Mouse (Mus musculus) ES-Bruce4 (cell line): ENCODE measurements at regions not wholly inside any gene's neighbourhood (a gene's known extent, or its start where the extent isn't known, plus 50 kb on each side); places are given as distances from the start of the nearest gene placed in this dataset.

Experiments used
- CTCF ChIP-seq: IDR thresholded peaks from one replicate; pipeline ENCODE4 v1.8.1; 2011; ENCODE audit warnings: low read depth, low read length
- POLR2A ChIP-seq: IDR thresholded peaks from one replicate; pipeline ENCODE4 v1.8.1; 2011; ENCODE audit warnings: low read length; ENCODE audit not compliant: insufficient read depth

DNA sequence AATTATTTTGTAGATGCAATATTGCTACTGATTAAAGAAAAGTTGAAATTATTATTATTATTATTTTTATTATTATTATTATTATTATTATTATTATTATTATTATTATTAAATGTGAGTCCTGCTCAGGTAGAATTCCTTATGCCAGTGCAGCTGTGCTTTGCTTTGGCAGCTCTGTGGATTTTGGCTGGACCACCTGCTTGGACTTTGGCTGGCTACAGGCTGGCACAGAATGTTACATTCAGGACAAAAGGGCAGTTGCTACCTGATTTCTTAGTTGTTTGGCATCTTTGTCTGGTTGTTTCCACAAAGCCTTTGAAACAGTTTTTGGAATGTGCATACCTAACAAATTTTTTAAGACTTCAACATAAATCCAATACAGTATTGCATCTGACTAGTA lies 307.7 kb upstream of the Adamts5 start:
- no peak for TF ChIP-seq CTCF
- TF ChIP-seq POLR2A: no peak
